Mouse (Mus musculus) left cerebral cortex, adult 2 months (tissue): ENCODE results near the gene Hes2. TPM values are rescaled to one million over a fixed set of nuclear protein-coding genes. Genes with fewer than 3 reads are reported as not detected.

Experiments used
- DNase-seq, 2 experiments: peaks; one replicate each; pipeline ENCODE4 v3.0.0; 2021 to 2022; ENCODE audit warnings: low spot score in 2 of 2, mixed read lengths in 1 of 2; ENCODE audit errors: extremely low spot score in 1 of 2
- H3K27ac ChIP-seq: fragments of 200-600 bp; 2 replicates; pipeline ENCODE4 v1.8.1; 2022
- H3K4me3 ChIP-seq: fragments of 200-600 bp; 2 replicates; pipeline ENCODE4 v1.8.1; 2022
- CTCF ChIP-seq: fragments of 200-600 bp; IDR thresholded peaks from 2 replicates; pipeline ENCODE4 v1.8.1; 2022; ENCODE audit warnings: antibody characterized with exemption, mild to moderate bottlenecking, moderate library complexity
- intact Hi-C: fragments of 180-260 bp; cut with DNase I; formaldehyde crosslinking; loops from one replicate; pipeline ENCODE4 v1.15.1; 2025
- total RNA-seq, 2 experiments: library from RNA; stranded (reverse); gene quantifications; 2 replicates each; pipeline ENCODE4 v1.2.3; 2021

The Hes2 gene
- total RNA-seq, 2 experiments from 2014 or later, result not detected

DNA sequence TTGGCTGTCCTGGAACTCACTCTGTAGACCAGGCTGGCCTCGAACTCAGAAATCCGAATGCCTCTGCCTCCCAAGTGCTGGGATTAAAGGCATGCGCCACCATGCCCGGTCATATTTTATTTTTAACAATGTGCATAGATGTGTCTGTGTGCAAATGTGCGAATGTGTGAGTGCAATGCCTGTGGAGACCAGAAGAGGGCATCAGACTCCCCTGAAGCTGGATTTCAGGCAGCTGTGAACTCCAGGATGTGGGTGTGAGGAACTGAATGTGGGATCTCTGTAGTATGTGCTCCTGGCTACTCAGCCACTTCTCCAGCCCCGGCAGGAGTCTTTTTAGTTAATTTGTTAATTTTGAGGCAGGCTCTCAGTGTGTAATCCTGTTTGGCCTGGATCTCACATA, 12.9 kb downstream of the Hes2 start:
- intact Hi-C loops, result loop anchor here (5.0 kb wide), 3 partner anchors 156 to 321 kb away; partner anchors contain the start of gene Rpl22
- no peak overlapping the region for H3K4me3 ChIP-seq
- no peak overlapping the region for H3K27ac ChIP-seq
- DNase-seq, result no peak
- peak; percentile 5; the same call in 1 of the 2 replicates for TF ChIP-seq CTCF

DNA sequence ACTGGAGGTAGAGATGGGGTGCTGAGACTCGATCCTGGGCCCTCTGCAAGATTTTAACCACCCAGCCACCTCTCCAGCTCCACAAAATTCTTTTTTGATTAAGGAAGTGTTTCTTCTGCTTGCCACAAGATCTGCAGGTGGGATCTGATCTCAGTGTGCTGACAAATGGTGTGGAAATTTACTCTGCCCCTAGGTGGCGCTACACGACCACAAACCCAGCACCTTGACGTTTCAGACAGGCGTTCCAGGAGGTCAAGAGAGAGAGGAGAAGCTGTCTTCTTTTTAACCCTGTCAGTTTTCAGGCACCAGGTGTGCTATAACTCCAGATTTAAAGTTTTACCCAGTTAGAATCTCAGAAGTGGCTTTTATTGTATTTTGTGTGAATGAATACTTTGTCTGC, 14.4 kb downstream of the Hes2 start:
- Histone ChIP-seq H3K4me3 (no peak overlapping the region), H3K27ac (no peak overlapping the region)
- intact Hi-C loops, result loop anchor here (2.0 to 5.0 kb wide), 5 partner anchors 112 to 319 kb away; partner anchors contain the start of gene Rpl22
- TF ChIP-seq CTCF, result peak; percentile 89
- DNase-seq, result peak; percentile 80 to 86

DNA sequence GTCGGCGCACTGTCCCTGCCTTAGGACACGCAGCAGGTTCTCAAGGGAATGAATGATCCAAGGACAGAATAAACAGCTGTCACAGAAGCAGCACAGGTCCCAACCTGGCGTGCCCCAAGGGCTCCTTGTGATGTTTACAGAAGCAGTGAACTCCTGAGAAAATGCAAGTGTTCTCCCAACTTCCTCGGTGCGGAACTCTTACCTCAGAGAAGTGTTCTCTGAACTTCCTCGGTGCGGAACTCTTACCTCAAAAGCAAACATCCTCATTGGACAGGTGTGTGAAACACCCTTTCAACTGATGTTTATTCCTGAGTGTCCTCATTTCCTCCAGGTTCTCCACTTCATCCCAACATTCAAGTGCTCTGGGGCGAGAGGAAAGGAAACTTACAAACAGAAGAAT, 15.3 kb downstream of the Hes2 start:
- intact Hi-C loops, result loop anchor here (2.0 to 5.0 kb wide), 5 partner anchors 111 to 318 kb away; partner anchors contain the start of gene Rpl22
- no peak overlapping the region for H3K27ac ChIP-seq

DNA sequence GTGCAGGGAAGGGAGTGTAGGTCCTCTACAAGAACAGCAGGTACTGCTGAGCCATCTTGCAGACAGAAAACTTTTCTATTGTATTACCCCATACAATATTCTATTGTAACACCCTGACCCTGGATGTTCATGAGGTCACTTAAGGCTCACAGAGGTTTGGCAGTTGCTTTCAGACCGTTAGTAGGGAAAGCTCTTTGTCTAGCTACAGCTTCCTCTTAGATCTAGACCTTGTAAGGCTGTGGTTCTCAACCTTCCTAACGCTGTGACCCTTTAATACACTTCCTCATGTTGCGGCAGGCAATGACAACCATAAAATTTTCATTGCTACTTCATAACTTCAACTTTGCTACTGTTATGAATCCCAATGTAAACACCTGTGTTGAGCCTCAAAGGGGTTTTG, 18.0 kb downstream of the Hes2 start:
- no peak for DNase-seq
- no peak overlapping the region for H3K4me3 ChIP-seq
- intact Hi-C loops, result no loop called here
- H3K27ac ChIP-seq, result no peak overlapping the region
- no peak for TF ChIP-seq CTCF

More for the DNA sequence above, 15.3 kb downstream of the Hes2 start:
- DNase-seq, result no peak
- no peak overlapping the region for H3K4me3 ChIP-seq
- TF ChIP-seq CTCF, result no peak

DNA sequence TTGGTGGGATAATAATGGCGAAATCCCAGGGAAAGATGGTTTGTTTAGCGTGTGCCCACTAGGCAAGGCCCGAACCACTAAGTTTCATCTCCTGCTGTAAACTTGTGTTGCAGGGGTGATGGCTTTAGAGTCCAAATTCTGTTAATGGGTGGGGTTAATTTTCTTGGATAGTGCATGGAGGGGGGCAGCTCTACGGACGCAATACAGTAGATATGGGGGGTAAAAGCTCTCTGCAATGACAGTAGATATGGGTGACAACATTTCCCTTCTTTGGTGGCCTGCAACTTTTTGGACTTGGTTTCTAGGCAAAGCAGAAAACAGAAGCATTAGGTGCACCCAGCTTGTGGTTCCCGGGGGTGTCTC, 18.5 kb downstream of the Hes2 start:
- Histone ChIP-seq H3K4me3 (peak overlapping the region; percentile 78), H3K27ac (peak overlapping the region; percentile 96)
- TF ChIP-seq CTCF, result no peak
- no peak for DNase-seq
- intact Hi-C loops, result no loop called here

DNA sequence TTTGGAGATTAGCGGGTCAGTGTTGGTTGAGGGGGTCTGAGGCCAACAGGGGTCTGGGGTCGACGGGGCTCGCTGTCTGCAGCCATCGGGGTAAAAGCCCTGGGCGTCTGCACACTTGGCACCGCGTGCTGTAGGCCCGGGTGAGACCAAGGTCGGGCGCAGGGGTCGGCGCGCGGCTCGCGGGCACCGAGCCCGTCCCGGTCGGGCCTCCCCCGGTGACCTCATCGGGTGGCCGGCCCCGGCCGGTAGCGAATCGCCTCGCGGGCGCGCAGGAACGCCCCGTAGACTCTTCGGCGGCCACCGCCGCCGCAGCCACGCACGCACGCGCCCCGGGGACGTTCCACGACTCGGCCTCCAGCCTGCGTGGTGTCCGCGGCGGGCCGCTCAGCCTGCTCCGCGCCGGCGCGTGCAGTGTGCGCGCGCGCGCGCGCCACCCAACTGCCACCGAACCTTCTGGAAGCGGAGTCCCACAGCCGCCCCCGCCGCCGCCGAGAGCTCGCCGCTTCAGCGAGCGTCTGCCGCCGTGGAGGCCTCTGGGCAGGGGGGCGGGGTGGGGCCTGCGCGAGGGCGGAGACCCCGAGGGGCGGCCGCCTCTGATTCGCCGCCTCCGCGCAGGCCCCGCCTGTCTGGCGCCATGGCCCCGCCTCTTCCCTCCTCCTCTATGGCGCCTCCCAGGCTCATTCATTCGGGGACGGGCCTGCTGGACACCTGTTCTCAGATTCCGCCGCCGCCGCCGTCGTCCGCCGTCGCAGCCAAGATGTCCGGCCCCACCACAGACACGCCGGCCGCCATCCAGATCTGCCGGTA, 19.1 kb downstream of the Hes2 start, which contains the start of gene Acot7:
TSS of gene Acot7 (plus strand) at position 598 of the 807 bp plus-strand sequence.
- TF ChIP-seq CTCF, result no peak
- peak; percentile 93 to 94 for DNase-seq
- Histone ChIP-seq H3K27ac (peak within 1 kb of the TSS; percentile 96), H3K4me3 (peak within 1 kb of the TSS; percentile 78)
- intact Hi-C loops, result loop anchor here (2.0 kb wide), 1 partner anchor 35 kb away; no protein-coding TSS in a partner anchor

DNA sequence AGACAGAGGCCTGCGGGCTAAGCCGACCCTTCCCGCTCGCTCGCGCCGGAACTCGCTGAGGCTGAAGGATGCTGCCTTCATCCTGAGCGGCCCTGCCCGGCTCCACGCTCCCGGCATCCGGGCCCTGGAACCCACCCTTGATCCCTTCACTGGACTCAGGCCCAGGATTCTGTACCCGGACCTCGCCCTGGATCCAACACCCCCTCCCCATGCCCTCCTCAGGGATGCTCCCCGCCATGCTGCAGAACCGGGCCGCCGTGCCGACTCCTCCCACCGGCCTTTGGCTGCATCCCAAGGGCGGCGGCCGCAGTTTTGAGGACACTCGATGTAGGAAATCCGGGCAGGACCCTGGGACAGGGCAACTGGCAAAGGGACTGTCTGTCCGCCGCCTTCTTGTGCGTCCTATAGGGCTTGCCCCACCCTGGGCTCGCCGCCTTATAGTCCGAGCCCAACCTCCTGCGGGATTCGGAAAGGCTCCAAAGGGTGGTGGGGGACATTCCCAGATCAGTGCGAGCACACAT, 19.7 kb downstream of the Hes2 start:
- intact Hi-C loops, result loop anchor here (2.0 kb wide), 1 partner anchor 34 kb away; no protein-coding TSS in a partner anchor
- Histone ChIP-seq H3K4me3 (peak overlapping the region; percentile 78), H3K27ac (peak overlapping the region; percentile 86)
- peak in 1 of 2 experiments; percentile 60 for DNase-seq
- no peak for TF ChIP-seq CTCF

DNA sequence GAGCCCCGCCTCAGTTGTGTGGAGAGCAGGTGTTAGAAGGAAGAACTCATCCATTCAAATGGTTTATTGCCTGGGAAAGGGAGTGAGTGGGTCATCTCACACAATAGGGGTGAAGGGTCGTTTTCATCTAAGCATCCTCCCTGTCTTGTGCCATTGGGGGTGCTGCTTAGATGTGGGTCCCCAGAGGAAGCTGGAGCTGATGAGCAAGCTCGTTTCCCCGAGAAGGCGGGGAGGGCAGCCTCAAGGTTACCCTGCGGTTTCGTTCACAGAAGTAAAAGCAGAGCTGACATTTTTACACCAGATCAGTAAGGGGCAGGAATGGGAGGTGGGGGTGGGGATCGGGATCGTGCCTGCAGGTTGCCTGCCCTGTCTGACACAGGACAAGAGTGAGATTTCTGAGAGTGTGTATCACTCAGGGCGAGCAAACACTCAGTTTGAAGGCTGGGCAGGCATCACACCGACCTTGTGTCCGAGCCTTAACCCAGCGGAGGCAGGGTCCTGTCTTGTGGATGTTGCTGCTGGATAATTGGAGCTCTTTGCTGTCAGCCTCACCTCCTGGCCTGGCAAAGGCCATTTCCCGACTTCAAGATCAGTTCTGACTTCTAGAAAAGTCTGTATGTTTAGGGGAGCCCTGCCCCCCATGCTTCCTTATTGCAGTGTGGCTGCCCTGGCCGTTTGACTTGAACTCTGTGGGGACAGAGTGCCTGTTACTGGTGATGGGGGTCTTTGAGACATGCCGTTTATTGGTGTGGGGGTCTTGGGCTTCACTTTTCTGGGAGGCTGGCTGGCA, 20.4 kb downstream of the Hes2 start:
- H3K27ac ChIP-seq, result peak overlapping the region; percentile 86
- no peak for DNase-seq
- H3K4me3 ChIP-seq, result peak overlapping the region; percentile 78
- intact Hi-C loops, result loop anchor here (2.0 kb wide), 1 partner anchor 34 kb away; no protein-coding TSS in a partner anchor
- no peak for TF ChIP-seq CTCF

DNA sequence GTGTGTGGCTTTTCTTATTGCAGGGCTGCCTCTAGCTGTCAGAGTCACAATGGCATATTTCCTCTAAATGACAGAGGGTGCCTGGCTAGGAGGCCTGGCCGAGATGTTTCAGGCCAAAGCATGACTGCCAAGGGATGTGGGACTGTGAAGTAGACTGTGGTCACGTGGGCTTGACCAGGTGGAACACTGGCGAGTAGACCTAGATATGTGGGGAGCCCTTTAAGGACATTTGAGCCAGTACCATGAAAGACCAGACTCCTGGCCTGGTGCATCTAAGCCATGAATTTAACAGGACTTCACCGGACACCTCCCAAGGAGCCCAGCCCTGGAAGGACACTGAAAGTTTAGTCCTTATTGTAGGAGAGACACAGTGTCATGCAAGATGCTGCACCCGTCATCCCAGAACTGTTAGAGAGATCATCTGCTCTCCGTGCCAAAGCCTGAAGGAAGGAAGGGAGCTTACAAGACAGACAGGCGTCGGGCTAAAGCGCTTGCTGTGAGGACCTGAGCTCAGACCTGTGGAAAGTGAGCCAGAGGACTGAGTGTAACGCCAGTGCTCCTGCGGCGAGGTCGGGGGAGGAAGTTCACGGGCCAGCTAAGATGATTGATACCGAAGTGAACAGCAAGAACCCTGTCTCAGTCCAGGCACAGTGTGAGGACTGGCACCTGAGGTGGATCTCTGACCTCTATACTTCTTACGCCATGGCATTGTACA, 21.4 kb downstream of the Hes2 start:
- Histone ChIP-seq H3K4me3 (peak overlapping the region; percentile 78; the same call in 1 of the 2 replicates), H3K27ac (no peak overlapping the region)
- no peak for TF ChIP-seq CTCF
- no peak for DNase-seq
- intact Hi-C loops, result loop anchor here (2.0 kb wide), 1 partner anchor 33 kb away; no protein-coding TSS in a partner anchor

DNA sequence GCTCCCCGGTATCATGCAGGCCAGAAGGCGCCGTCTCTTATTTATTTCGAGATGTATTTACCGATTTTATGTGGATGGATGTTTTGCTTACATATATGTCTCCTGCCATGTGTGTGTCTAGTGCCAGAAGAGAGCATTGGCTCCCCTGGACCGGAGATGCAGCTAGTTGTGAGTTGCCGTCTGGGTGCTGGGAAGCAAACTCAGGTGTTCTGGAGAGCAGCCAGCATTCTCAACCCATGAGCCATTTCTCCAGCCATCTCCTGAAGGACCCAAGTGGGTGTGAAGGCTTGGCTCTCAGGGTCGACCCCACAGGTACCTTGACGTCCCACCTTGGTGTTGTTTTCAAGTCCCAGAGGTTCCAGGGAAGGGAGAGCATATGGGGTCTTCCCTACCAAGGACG, 23.5 kb downstream of the Hes2 start:
- no peak for DNase-seq
- intact Hi-C loops, result no loop called here

More for the DNA sequence above, 23.5 kb downstream of the Hes2 start:
- no peak for TF ChIP-seq CTCF
- no peak overlapping the region for H3K4me3 ChIP-seq
- H3K27ac ChIP-seq, result no peak overlapping the region
